Mouse (Mus musculus) bone marrow, adult 2 months (tissue): ENCODE results near the gene Sigmar1.
"Not testable (repeated sequence)": the region's sequence is repeated elsewhere in the genome, so short reads cannot be mapped to it uniquely, and the experiment has no call there.

ENCODE experiments used
- CTCF ChIP-seq: fragments of 200-500 bp; IDR thresholded peaks from 2 replicates; pipeline ENCODE4 v1.5.1; 2011; ENCODE audit warnings: low read length, control low read depth; ENCODE audit not compliant: control insufficient read depth, insufficient read depth
- POLR2A ChIP-seq: fragments of 200-500 bp; IDR thresholded peaks from 2 replicates; pipeline ENCODE4 v1.6.1; 2011; ENCODE audit warnings: low read depth, mild to moderate bottlenecking, control low read depth, low read length, borderline replicate concordance; ENCODE audit not compliant: control insufficient read depth

DNA sequence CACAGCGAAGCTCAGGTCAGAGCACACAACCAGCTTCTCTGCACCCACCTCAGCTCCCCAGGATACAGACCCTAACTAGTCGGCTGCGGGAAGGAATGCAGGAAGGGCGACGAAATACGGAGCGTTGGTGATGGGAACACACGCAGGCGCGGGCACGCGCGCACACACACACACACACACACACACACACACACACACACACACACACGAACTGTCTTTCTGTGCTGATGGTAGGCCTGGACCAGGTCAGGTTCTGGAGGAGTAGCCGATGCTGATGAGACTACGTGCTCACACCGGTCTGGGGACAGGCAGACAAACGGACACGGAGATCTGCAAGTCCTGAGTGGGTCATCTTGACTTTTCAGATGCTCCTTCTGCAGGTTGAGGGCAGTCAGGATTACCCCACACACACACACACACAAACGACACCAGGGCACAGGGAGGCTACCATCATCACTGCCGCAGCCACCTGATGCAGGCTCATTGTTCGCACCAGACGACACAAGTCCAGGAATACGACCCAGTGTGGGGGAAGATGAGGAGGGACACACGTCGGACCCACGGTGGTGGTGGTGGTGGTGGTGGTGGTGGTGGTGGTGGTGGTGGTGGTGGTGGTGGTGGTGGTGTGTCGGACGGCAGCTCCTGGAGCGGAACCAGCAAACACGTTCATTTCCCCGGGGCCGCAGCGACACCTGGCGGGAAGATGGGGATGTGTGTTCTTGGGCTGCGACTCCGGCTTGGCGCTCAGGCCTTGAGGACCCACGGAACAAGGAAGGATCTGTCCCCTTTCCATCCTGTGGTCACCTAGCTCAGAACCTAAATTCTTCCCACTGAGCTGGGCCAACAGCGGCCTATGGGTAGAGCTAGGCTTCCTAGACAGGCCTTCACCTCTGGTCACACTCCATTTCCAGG, 58.8 kb downstream of the Sigmar1 start, which contains the start of gene Cntfr:
- TF ChIP-seq CTCF, result peak; percentile 72
- TF ChIP-seq POLR2A, result not testable (repeated sequence)
